Mouse (Mus musculus) liver, embryonic 16.5 days (tissue): ENCODE measurements at regions not wholly inside any gene's neighbourhood (a gene's known extent, or its start where the extent isn't known, plus 50 kb on each side); places are given as distances from the start of the nearest gene placed in this dataset.

Experiments used
- ATAC-seq: fragments of 200-750 bp; cut with Nextera tagmentation; 2 replicates; pipeline ENCODE4 v1.8.0; 2017; ENCODE audit warnings: low read depth, mild to moderate bottlenecking, moderate number of reproducible peaks, moderate library complexity
- H3K27ac ChIP-seq: fragments of 300-500 bp; sonication (generic); 2 replicates; pipeline ENCODE4 v1.5.1; 2014; ENCODE audit warnings: mild to moderate bottlenecking, low read length
- H3K27me3 ChIP-seq: fragments of 300-500 bp; sonication (generic); 2 replicates; pipeline ENCODE4 v1.6.1; 2014; ENCODE audit warnings: low read depth, low read length, mixed read lengths; ENCODE audit not compliant: control insufficient read depth, insufficient read depth
- H3K36me3 ChIP-seq: fragments of 300-500 bp; sonication (generic); 2 replicates; pipeline ENCODE4 v1.6.1; 2014; ENCODE audit warnings: mild to moderate bottlenecking; ENCODE audit not compliant: control insufficient read depth, insufficient read depth
- H3K4me1 ChIP-seq: fragments of 300-500 bp; sonication (generic); 2 replicates; pipeline ENCODE4 v1.6.1; 2014; ENCODE audit warnings: low read depth, low read length, mixed read lengths; ENCODE audit not compliant: control insufficient read depth
- H3K4me2 ChIP-seq: fragments of 300-500 bp; sonication (generic); 2 replicates; pipeline ENCODE4 v1.6.1; 2014; ENCODE audit warnings: low read depth, low read length, mixed read lengths
- H3K4me3 ChIP-seq: fragments of 300-500 bp; sonication (generic); 2 replicates; pipeline ENCODE4 v1.5.1; 2014; ENCODE audit warnings: low read depth, mild to moderate bottlenecking, low read length
- H3K9ac ChIP-seq: fragments of 300-500 bp; sonication (generic); 2 replicates; pipeline ENCODE4 v1.6.1; 2014; ENCODE audit warnings: low read depth, low read length
- H3K9me3 ChIP-seq: fragments of 300-500 bp; sonication (generic); replicated peaks from 2 replicates; pipeline ENCODE4 v1.6.1; 2016; ENCODE audit warnings: low read length; ENCODE audit not compliant: control insufficient read depth
- WGBS: fragments of 180-500 bp; shearing (Covaris S2); extraction: QIAGEN DNeasy Blood & Tissue Kit; methylation state at CpG from one replicate; pipeline ENCODE4 v1.1.7; 2014; ENCODE audit not compliant: insufficient replicate concordance; 5-methylcytosine and 5-hydroxymethylcytosine counted together

GRCm38 (mm10) chr7:145034385-145034784, 94.7 kb upstream of the Ccnd1 start:
- H3K4me1 ChIP-seq: peaks cover 4% of the 10 kb centered on the region

DNA sequence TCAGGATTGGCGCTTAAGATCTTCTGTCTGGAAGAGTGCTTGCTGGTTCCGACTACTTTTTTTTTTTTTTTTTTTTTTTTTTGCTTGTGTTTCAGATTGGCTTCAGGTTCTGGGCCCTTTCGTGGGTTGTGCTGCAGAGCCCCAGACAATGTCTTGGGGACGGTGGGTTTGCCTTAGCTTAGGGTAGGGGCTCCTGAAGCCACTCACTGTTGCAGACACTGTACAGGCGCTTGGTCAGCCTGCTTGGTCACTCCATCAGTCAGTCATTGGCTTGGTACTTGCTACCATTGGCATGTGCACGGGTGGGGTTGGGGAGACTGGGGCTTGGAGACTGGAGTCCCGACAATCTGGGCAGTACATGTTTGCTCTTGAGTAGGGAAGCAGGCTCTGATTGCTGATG, 91.5 kb upstream of the Ccnd1 start:
- Histone ChIP-seq H3K9ac (no peak overlapping the region), H3K9me3 (no peaks in the 10 kb centered on the region), H3K27me3 (no peaks in the 10 kb centered on the region; the same call in 1 of the 2 replicates), H3K4me2 (peak overlapping the region; percentile 59), H3K4me3 (peak overlapping the region; percentile 12; the same call in 1 of the 2 replicates), H3K4me1 (peaks cover 4% of the 10 kb centered on the region), H3K27ac (no peak overlapping the region), H3K36me3 (no peaks in the 10 kb centered on the region)
- no peak for ATAC-seq
- 20% methylated on average over 7 of the region's 7 CpGs for WGBS

More at GRCm38 (mm10) chr7:145034385-145034784, 94.7 kb upstream of the Ccnd1 start:
- Histone ChIP-seq H3K9me3 (no peaks in the 10 kb centered on the region), H3K27me3 (no peaks in the 10 kb centered on the region; the same call in 1 of the 2 replicates), H3K27ac (no peak overlapping the region), H3K9ac (no peak overlapping the region), H3K4me3 (no peak overlapping the region), H3K4me2 (no peak overlapping the region), H3K36me3 (no peaks in the 10 kb centered on the region)
- WGBS: 13% methylated on average over 1 of the region's 1 CpGs
- ATAC-seq: no peak

DNA sequence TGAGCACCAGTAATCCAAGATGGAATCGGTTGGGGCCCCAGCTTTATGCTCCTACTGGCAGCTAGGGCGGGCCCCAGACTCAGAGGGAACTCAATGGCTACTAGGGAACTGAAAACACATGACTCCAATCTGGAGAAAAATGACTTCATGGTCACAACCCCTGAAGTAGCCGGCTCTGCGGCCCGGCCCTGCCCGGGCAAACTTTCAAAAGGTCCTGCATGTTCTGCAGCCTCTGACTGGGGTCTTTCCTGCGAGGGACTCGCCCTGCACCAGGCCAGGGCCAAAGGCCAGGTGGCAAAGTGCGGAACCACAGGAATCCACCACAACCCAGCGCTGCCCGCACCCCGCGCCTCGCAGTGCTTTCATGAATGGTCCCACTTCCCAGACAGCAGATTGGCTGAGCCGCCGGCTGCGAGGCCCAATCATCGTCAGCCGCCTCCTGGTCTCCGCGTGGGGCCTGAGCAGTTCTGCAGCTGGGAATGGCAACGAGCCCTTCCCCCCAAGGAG, 91.0 kb upstream of the Ccnd1 start:
- peak overlapping the region; percentile 24 for H3K9ac ChIP-seq
- peak overlapping the region; percentile 12; the same call in 1 of the 2 replicates for H3K4me3 ChIP-seq

GRCm38 (mm10) chr7:145029622-145030021, 89.9 kb upstream of the Ccnd1 start:
- Histone ChIP-seq H3K4me3 (no peak overlapping the region), H3K36me3 (no peaks in the 10 kb centered on the region), H3K4me2 (no peak overlapping the region), H3K4me1 (peaks cover 4% of the 10 kb centered on the region), H3K27ac (no peak overlapping the region), H3K9ac (no peak overlapping the region), H3K27me3 (no peaks in the 10 kb centered on the region; the same call in 1 of the 2 replicates), H3K9me3 (no peaks in the 10 kb centered on the region)
- ATAC-seq: no peak
- 55% methylated on average over 4 of the region's 4 CpGs for WGBS

More for the DNA sequence above, 91.0 kb upstream of the Ccnd1 start:
- Histone ChIP-seq H3K27ac (peak overlapping the region; percentile 34; the same call in 1 of the 2 replicates), H3K36me3 (no peaks in the 10 kb centered on the region), H3K4me1 (peaks cover 4% of the 10 kb centered on the region), H3K9me3 (no peaks in the 10 kb centered on the region), H3K27me3 (no peaks in the 10 kb centered on the region; the same call in 1 of the 2 replicates), H3K4me2 (peak overlapping the region; percentile 59)
- ATAC-seq: peak; percentile 86
- WGBS: 1% methylated on average over 22 of the region's 22 CpGs

- no peaks in the 10 kb centered on the region; the same call in 1 of the 2 replicates for H3K27me3 ChIP-seq
- H3K4me2 ChIP-seq: no peak overlapping the region
- no peak overlapping the region for H3K27ac ChIP-seq
- 22% methylated on average over 4 of the region's 4 CpGs for WGBS
- ATAC-seq: no peak
- H3K36me3 ChIP-seq: no peaks in the 10 kb centered on the region
- no peak overlapping the region for H3K9ac ChIP-seq
- H3K4me3 ChIP-seq: no peak overlapping the region
- H3K9me3 ChIP-seq: no peaks in the 10 kb centered on the region
- peaks cover 4% of the 10 kb centered on the region for H3K4me1 ChIP-seq
These were observed 89.4 kb upstream of the Ccnd1 start for GRCm38 (mm10) chr7:145029124-145029523.

- no peak overlapping the region for H3K4me3 ChIP-seq
- no peak overlapping the region for H3K9ac ChIP-seq
- H3K27me3 ChIP-seq: no peaks in the 10 kb centered on the region; the same call in 1 of the 2 replicates
- H3K4me2 ChIP-seq: no peak overlapping the region
- H3K27ac ChIP-seq: no peak overlapping the region
- no peak for ATAC-seq
- 68% methylated on average over 4 of the region's 4 CpGs for WGBS
- H3K4me1 ChIP-seq: peaks cover 4% of the 10 kb centered on the region
- H3K9me3 ChIP-seq: no peaks in the 10 kb centered on the region
- no peaks in the 10 kb centered on the region for H3K36me3 ChIP-seq
These were observed 87.3 kb upstream of the Ccnd1 start for GRCm38 (mm10) chr7:145027061-145027460.

DNA sequence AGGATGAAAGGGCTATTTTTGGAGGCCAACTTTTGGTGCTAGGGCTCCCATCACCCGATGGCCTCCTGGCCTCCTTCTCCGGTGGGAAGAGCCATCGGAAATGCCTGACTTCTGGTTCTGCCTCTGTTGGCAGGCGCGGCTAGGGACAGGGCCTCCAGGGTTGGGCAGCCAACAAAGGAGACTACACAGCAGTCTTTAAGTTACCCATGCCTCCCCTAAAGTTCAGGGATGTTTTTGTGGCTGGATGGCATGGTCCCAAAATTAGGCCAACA, 86.2 kb upstream of the Ccnd1 start:
- ATAC-seq: peak; percentile 38; the same call in 1 of the 2 replicates
- no peak overlapping the region for H3K9ac ChIP-seq
- 52% methylated on average over 5 of the region's 5 CpGs for WGBS

DNA sequence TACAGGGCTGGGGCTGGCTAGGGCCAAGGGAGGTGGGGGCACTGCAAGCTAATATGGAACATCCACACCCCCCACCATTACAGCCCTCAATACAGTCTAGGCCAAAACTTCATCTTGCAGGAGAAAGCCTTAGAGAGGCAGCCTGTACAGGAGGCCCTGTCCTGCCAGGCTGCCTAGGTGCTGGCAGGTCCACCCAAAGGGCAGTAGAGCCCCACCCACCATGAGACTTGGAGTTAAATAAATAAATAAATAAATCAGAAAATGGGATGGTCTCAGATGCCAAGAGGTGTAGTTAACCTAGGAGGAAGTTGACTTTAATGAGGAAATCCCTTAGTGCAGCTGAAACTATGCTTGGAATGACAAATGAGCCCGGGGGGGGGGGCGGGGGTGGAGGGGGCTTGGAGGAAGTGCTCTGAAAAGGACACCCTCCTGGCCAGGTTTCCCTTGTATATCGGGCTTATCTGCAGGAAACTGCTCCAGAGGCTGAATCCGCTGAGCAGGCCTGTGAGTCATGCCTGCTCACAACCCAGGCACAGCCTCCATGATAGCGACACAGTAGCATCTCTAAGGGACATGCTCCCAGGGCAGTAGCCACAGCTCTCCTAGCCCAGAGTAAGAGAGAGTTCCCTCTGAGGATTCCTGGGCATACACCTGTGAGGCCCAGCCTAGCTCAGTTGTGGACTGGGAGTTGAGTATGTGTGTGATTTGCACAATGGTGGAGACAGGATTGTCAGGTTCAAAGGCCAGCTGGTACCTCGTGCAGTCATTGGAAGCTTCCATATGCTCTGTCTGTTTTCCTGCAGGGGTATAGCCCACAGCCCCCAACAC, 85.7 kb upstream of the Ccnd1 start:
- no peaks in the 10 kb centered on the region; the same call in 1 of the 2 replicates for H3K27me3 ChIP-seq
- peaks cover under 1% of the 10 kb centered on the region for H3K4me1 ChIP-seq
- no peak overlapping the region for H3K9ac ChIP-seq
- no peaks in the 10 kb centered on the region for H3K9me3 ChIP-seq
- H3K36me3 ChIP-seq: no peaks in the 10 kb centered on the region
- H3K4me2 ChIP-seq: no peak overlapping the region
- WGBS: 11% methylated on average over 6 of the region's 6 CpGs
- no peak overlapping the region for H3K27ac ChIP-seq
- H3K4me3 ChIP-seq: no peak overlapping the region
- peak; percentile 60 for ATAC-seq

More for the DNA sequence above, 86.2 kb upstream of the Ccnd1 start:
- no peak overlapping the region for H3K4me3 ChIP-seq
- H3K4me2 ChIP-seq: no peak overlapping the region
- H3K4me1 ChIP-seq: peaks cover 4% of the 10 kb centered on the region
- no peaks in the 10 kb centered on the region for H3K36me3 ChIP-seq
- H3K27me3 ChIP-seq: no peaks in the 10 kb centered on the region; the same call in 1 of the 2 replicates
- H3K9me3 ChIP-seq: no peaks in the 10 kb centered on the region
- H3K27ac ChIP-seq: no peak overlapping the region

- H3K9ac ChIP-seq: no peak overlapping the region
- no peaks in the 10 kb centered on the region; the same call in 1 of the 2 replicates for H3K27me3 ChIP-seq
- no peak overlapping the region for H3K4me3 ChIP-seq
- ATAC-seq: no peak
- no peak overlapping the region for H3K27ac ChIP-seq
- no peaks in the 10 kb centered on the region for H3K4me1 ChIP-seq
- WGBS: 62% methylated on average over 2 of the region's 2 CpGs
- H3K36me3 ChIP-seq: no peaks in the 10 kb centered on the region
- no peak overlapping the region for H3K4me2 ChIP-seq
- no peaks in the 10 kb centered on the region for H3K9me3 ChIP-seq
These were observed 84.9 kb upstream of the Ccnd1 start for GRCm38 (mm10) chr7:145024651-145025050.
